Mouse (Mus musculus): Measurements from ENCODE around the gene Snrpe. TPM values are rescaled to one million over a fixed set of nuclear protein-coding genes. Genes with fewer than 3 reads are reported as not detected.
A peak's percentile ranks its signal among the peaks of the same experiment; 100 is the strongest.

The Snrpe gene
- polyA plus RNA-seq, 1 experiment from 2014 or later, result 960 TPM

GRCm38 (mm10) chr1:133611436-133611835 lies 1.3 kb upstream of the Snrpe start:
- Histone ChIP-seq H3K36me3 (replicated peaks) (peaks cover 40% of the 10 kb centered on the region), H3K27me3 (ENCODE audit: poor library complexity, severe bottlenecking) (no peaks in the 10 kb centered on the region), H3K27ac (no peak overlapping the region), H3K4me3 (no peak overlapping the region), H3K9me3 (no peaks in the 10 kb centered on the region), H3K4me1 (peaks cover 20% of the 10 kb centered on the region)
- 86% methylated on average over 1 of the region's 1 CpGs for WGBS
- DNase-seq (ENCODE audit: extremely low spot score, low spot score), result no peak

GRCm38 (mm10) chr1:133610601-133611000 lies 510 bp upstream of the Snrpe start:
- Histone ChIP-seq H3K4me1 (peaks cover 20% of the 10 kb centered on the region), H3K36me3 (replicated peaks) (peaks cover 45% of the 10 kb centered on the region), H3K27ac (peak overlapping the region; percentile 99), H3K4me3 (peak overlapping the region; percentile 97), H3K9me3 (no peaks in the 10 kb centered on the region), H3K27me3 (ENCODE audit: poor library complexity, severe bottlenecking) (no peaks in the 10 kb centered on the region)
- WGBS, result 59% methylated on average over 6 of the region's 6 CpGs
- no peak for DNase-seq (ENCODE audit: extremely low spot score, low spot score)

- Histone ChIP-seq H3K9me3 (no peaks in the 10 kb centered on the region), H3K36me3 (replicated peaks) (peaks cover 97% of the 10 kb centered on the region), H3K27ac (no peak overlapping the region), H3K4me1 (peaks cover 13% of the 10 kb centered on the region; the same call in 1 of the 2 replicates), H3K4me3 (no peak overlapping the region), H3K27me3 (ENCODE audit: poor library complexity, severe bottlenecking) (no peaks in the 10 kb centered on the region)
- DNase-seq (ENCODE audit: extremely low spot score, low spot score), result no peak
- WGBS, result 92% methylated on average over 4 of the region's 4 CpGs
Measured at GRCm38 (mm10) chr1:133603174-133603573, 6.9 kb downstream of the Snrpe start.

- Histone ChIP-seq H3K9me3 (no peaks in the 10 kb centered on the region), H3K27me3 (ENCODE audit: poor library complexity, severe bottlenecking) (no peaks in the 10 kb centered on the region), H3K4me3 (peak overlapping the region; percentile 5; the same call in 1 of the 2 replicates), H3K27ac (peak overlapping the region; percentile 72), H3K4me1 (peaks cover 31% of the 10 kb centered on the region), H3K36me3 (replicated peaks) (peaks cover 31% of the 10 kb centered on the region)
- 5% methylated on average over 4 of the region's 4 CpGs for WGBS
- DNase-seq (ENCODE audit: extremely low spot score, low spot score), result peak; percentile 53
Measured at GRCm38 (mm10) chr1:133596298-133597007, 13.6 kb downstream of the Snrpe start.

GRCm38 (mm10) chr1:133585995-133586537 lies 24.0 kb downstream of the Snrpe start:
- Histone ChIP-seq H3K27ac (no peak overlapping the region), H3K4me1 (no peaks in the 10 kb centered on the region; the same call in 1 of the 2 replicates), H3K4me3 (no peak overlapping the region), H3K36me3 (replicated peaks) (no peaks in the 10 kb centered on the region), H3K27me3 (ENCODE audit: poor library complexity, severe bottlenecking) (no peaks in the 10 kb centered on the region), H3K9me3 (no peaks in the 10 kb centered on the region)
- no peak for DNase-seq (ENCODE audit: extremely low spot score, low spot score)
- WGBS, result 81% methylated on average over 6 of the region's 6 CpGs

GRCm38 (mm10) chr1:133571293-133571692 lies 38.8 kb downstream of the Snrpe start:
- H3K27me3 ChIP-seq (ENCODE audit: poor library complexity, severe bottlenecking), result no peaks in the 10 kb centered on the region
- H3K36me3 ChIP-seq (replicated peaks), result no peaks in the 10 kb centered on the region
- no peak overlapping the region for H3K27ac ChIP-seq
- no peaks in the 10 kb centered on the region for H3K4me1 ChIP-seq
- H3K9me3 ChIP-seq, result peaks cover 6% of the 10 kb centered on the region
- WGBS, result 94% methylated on average over 11 of the region's 11 CpGs
- no peak for DNase-seq (ENCODE audit: extremely low spot score, low spot score)
- no peak overlapping the region for H3K4me3 ChIP-seq

Other genes starting within 250 kb of the Snrpe start
- gene Etnk2, start 246.7 kb downstream of the Snrpe start, polyA plus RNA-seq (2016; fragmentation: Nextera tagmentation; extraction: Ambion mirVana), result 1.7 and 2.3 TPM in 2 replicates
- gene Sox13, start 185.9 kb downstream of the Snrpe start, polyA plus RNA-seq (2016; fragmentation: Nextera tagmentation; extraction: Ambion mirVana), result 12.5 and 14.1 TPM in 2 replicates
- not detected in 2 replicates for gene Zbed6, start 50.6 kb upstream of the Snrpe start, polyA plus RNA-seq (2016; fragmentation: Nextera tagmentation; extraction: Ambion mirVana)
- gene Gm38394, start 51.0 kb upstream of the Snrpe start, polyA plus RNA-seq (2016; fragmentation: Nextera tagmentation; extraction: Ambion mirVana), result 4.3 and 4.4 TPM in 2 replicates
- 0.44 and 0.93 TPM in 2 replicates for gene Lax1, start 79.8 kb upstream of the Snrpe start, polyA plus RNA-seq (2016; fragmentation: Nextera tagmentation; extraction: Ambion mirVana)
- gene Atp2b4, start 190.8 kb upstream of the Snrpe start, polyA plus RNA-seq (2016; fragmentation: Nextera tagmentation; extraction: Ambion mirVana), result 3.2 and 4.2 TPM in 2 replicates

Data from forebrain, embryonic 10.5 days (tissue).